Mouse (Mus musculus) thymus, postnatal 4 days (tissue): Measurements from ENCODE around the gene Ctnna3.
"Not testable (repeated sequence)": the region's sequence is repeated elsewhere in the genome, so short reads cannot be mapped to it uniquely, and the experiment has no call there.

Source experiments
- DNase-seq: peaks from one replicate; pipeline ENCODE4 v3.0.0; 2021

Ctnna3 gene

GRCm38 (mm10) chr10:64671469-64671868 is 1241.6 kb downstream of the Ctnna3 start:
- DNase-seq = no peak

GRCm38 (mm10) chr10:64675796-64676195 is 1245.9 kb downstream of the Ctnna3 start:
- no peak for DNase-seq

DNA sequence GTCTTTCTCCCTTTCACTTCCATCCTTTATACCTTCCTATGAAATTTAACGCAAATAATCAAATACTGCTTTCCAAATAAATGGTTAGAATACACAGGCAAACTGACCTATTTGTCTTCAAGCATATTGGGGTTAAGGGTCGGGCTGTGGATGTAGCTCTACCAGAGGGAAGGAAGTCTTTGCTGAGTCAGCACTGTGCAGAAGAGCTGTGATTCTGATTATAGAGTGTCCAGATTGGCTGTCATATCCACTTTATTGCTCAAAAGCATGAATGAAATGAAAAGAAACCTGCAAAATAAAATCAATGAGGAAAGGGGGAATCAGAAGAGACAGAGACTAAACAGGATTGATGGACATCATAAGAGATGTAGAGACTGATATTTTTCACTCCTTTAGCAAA is 1280.1 kb downstream of the Ctnna3 start:
- DNase-seq = no peak

GRCm38 (mm10) chr10:64718036-64718435 is 1288.1 kb downstream of the Ctnna3 start:
- DNase-seq = no peak

GRCm38 (mm10) chr10:64735692-64736091 is 1305.8 kb downstream of the Ctnna3 start:
- no peak for DNase-seq

GRCm38 (mm10) chr10:64736616-64737015 is 1306.7 kb downstream of the Ctnna3 start:
- DNase-seq = no peak

GRCm38 (mm10) chr10:64741721-64742120 is 1311.8 kb downstream of the Ctnna3 start:
- not testable (repeated sequence) for DNase-seq

- not testable (repeated sequence) for DNase-seq
These were observed 1314.2 kb downstream of the Ctnna3 start for GRCm38 (mm10) chr10:64744099-64744498.

GRCm38 (mm10) chr10:64748651-64749050 is 1318.8 kb downstream of the Ctnna3 start:
- DNase-seq = no peak

DNA sequence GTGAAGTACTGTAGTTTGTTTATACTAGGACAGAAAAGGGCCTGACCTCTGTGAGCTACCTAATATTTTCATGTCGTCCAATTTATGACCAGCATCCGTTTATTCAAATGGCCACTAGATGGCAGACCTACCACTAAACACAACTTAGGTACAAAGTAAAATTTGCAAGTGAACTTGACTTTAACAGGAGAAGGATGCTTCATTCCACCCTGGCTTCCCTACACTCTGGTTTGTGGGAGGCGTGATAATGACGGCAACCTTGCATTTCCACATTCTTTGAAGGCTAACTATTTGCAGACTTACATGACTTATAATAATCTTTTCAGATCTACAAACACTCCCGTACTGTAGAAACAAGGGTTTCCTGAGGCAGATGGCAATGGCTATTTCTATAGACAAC is 1320.9 kb downstream of the Ctnna3 start:
- peak; percentile 3 for DNase-seq

DNA sequence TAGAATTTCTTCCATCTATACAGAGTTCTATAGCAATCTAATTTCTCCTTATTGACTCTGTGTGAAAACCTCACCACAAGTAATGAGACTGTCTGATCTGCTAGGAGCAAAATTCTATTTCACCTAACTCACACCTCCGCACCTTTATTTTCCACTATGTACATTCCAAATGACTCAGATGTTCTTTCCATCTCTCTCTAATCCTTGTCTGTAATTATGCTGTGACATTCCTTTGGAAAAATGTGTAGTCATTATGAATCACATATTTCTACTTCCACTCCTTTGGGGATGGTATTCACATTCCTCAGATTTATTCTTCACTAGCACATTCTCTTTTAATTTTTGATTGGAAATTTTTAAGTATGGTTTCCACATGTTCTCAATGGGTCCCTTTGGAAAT is 1406.4 kb downstream of the Ctnna3 start:
- no peak for DNase-seq

- no peak for DNase-seq
These were observed 1431.5 kb downstream of the Ctnna3 start for GRCm38 (mm10) chr10:64861439-64861838.

DNA sequence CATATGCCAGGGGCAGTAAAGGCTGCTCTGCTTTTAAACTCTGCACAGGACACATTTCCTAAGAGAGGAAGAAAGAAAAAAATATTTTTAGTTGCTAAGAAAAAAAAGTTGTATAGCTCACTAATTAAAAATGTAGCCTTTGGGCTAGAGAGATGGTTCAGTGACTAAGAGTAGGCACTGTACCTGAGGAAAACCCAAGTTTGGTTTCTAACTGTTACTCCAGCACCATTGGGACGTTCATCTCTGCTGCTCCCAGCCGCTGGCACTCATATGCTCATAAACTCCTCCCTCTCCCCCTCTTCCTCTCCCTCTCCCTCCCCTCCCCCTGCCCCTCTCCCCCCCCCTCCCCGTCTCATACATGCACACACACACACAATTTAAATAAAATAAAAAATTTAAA is 1441.0 kb downstream of the Ctnna3 start:
- no peak for DNase-seq

DNA sequence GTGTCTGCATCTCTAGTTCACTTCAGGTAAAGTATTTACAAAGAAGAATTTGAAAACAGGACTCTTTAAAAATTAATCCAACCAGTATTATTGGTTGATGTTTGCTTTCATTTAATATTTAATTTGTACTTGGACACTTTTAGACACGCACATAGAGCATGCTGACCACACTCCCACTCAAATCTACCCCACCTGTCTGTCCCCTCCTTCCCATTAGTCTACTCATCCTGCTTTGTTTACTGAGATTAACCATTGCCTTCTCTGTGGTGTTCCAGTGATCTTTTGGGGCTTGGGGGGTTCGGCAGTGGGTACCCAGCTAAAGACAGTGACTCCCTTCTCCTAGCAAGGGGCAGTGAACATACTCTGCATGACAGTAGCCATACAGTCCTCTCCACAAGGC is 1446.6 kb downstream of the Ctnna3 start:
- no peak for DNase-seq

DNA sequence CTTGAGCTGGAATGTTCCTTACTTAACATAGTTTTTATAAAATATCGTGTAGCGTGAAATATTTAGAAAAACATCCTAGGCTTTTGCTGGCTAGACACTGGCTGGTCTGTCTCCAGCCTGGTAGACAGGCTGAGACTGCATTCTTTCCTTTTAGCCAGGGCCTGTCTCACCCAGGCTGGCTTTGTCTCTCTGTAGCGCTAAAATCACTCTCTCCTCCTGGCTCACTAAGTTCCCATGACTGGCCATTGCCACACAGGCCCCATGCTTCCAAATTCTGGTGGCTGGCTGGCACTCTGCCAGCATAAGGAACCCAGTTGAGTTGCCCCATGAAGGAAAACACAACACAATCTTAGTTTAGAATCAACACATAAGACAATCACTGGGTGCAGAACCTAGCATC is 1450.0 kb downstream of the Ctnna3 start:
- no peak for DNase-seq

DNA sequence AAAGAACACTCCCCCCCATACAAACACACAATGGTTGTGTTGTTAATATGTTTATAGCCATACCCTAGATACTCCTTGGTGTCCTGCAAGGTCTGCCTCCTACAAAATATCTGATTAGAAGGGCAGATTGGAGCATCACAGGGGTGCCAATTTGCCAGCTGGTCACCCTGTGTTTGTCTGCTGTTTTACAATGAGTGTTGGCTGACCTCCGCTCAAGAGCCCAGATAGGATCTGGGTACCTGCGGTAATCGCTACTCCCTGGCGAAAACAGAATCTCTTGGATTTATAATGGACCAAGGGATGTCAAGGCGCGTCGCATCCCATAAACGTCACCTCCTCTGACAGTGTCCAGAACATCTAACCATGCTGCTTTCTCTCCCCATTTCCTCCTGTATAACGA is 1457.0 kb downstream of the Ctnna3 start:
- DNase-seq = no peak

GRCm38 (mm10) chr10:64892458-64892857 is 1462.6 kb downstream of the Ctnna3 start:
- no peak for DNase-seq

DNA sequence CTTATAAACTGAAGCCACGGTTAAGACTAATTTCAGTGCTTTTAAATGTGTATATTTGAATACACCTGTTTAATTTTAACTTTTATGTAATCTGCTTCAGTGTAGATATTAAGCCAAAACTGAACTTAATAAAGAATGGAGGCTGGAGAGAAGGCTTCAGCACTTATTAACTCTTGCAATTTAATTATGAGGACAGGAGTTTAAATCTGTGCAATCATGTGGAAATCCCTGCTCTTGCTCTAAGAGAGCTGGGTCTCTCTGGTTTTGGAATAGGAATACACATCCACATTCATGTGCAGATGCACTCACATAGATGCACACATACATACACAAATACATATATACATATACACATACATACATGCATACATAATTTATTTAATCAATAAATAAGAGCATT is 1468.8 kb downstream of the Ctnna3 start:
- DNase-seq = no peak

DNA sequence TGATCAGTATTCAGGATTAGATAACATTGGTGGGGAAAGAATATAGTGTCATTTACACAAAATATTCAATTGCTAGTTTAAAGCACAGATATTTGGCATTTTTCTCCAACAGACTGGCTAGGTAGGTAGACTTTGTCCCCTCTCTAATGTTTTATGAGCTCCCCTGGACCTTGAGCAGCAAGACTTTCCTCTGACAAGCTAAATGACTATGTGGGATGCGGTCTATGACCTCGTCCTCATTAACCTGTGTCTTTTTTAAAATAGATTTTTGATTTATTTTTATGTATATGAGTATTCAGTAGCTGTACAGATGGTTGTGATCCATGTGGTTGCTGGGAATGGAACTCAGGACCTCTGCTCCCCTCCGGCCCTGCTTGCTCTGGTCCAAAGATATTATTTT is 1471.8 kb downstream of the Ctnna3 start:
- no peak for DNase-seq

DNA sequence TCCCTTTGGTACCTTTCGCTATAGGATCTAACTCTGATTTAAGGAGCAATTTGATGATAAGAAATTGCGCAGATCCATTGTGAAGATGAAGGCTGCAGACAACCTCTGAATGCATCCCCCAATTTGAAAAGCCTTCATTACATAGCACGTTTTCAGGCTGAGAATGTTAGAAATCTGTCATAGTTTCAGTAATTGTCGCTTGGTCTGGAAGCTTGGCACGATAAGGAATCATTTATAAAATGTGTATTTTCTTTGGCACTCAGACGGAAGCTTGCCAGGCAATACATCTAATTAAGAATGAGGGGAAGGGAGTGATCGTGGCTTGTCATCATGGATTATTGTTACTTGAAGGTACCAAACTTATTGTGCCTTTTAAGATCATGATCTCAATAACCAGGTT is 1511.1 kb downstream of the Ctnna3 start:
- DNase-seq = no peak

DNA sequence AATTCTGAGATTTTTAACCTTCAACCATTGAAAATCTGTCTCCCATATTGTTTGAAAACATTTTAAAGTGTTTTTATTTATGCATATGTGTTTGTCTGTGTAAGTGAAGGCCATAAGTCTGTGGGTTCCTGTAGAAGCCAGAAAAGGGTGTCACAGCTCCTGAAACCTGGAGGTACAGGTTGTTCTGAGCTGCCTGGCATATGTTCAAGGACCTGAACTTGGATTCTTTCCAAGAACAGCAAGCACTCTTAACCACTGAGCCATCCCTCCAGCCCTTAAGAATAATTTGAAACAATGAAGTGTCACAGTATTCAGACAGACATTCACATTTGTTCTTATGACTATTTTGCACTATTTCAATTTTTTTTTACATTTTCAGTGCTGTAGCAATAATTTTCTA is 1528.5 kb downstream of the Ctnna3 start:
- DNase-seq = no peak

DNA sequence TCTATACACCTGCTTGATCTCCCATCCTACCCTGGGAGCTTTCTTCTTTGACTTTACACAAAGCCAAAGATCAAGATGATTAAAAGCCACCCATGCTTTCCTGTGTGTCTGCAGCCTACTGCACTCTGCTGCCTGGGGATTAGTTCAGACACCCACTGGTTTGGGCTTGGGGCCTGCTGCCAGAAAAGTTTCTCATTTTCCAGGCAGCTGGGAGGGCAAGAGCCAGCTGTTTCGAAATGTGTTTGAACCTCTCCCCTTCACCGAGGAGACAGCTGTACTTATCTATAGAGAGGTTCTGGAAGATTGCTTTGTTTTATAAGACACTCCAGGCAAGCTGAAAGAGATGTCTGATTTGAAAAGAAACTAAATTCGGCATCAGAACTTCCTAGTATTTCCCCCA is 1563.0 kb downstream of the Ctnna3 start:
- DNase-seq = no peak

GRCm38 (mm10) chr10:65013525-65013924 is 1583.6 kb downstream of the Ctnna3 start:
- DNase-seq = no peak

GRCm38 (mm10) chr10:65022667-65023066 is 1592.8 kb downstream of the Ctnna3 start:
- no peak for DNase-seq

GRCm38 (mm10) chr10:65033516-65033915 is 1603.6 kb downstream of the Ctnna3 start:
- not testable (repeated sequence) for DNase-seq
